Mouse (Mus musculus): ENCODE data around the gene Emc10.

Emc10 gene

DNA sequence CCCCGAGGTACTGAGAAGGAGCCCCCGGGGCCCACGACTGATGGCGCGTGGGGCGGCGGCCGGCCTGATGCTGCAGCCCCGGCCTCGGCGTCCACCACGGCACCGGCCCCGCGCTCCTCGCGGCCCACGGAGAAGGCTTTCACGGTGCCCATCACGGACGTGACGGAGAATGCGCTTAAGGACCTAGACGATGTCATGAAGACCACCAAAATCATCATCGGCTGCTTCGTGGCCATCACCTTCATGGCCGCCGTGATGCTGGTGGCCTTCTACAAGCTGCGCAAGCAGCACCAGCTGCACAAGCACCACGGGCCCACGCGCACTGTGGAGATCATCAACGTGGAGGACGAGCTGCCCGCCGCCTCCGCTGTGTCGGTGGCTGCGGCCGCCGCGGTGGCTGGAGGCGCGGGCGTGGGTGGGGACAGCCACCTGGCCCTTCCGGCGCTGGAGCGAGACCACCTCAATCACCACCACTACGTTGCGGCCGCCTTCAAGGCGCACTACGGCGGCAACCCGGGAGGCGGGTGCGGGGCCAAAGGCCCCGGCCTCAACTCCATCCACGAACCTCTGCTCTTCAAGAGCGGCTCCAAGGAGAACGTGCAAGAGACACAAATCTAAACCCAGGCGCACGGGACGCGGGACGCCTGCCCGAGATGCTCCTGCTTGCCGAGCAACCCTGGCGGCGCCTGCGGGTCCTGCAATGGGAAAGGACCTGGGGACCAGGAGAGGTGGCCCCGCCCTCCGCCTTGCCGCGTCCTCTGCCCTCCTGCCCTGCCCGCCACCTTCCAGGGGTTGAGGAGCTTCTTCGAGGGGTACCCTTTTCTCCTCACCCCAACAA is 33.9 kb downstream of the Emc10 start:
- DNase-seq: no peak

DNA sequence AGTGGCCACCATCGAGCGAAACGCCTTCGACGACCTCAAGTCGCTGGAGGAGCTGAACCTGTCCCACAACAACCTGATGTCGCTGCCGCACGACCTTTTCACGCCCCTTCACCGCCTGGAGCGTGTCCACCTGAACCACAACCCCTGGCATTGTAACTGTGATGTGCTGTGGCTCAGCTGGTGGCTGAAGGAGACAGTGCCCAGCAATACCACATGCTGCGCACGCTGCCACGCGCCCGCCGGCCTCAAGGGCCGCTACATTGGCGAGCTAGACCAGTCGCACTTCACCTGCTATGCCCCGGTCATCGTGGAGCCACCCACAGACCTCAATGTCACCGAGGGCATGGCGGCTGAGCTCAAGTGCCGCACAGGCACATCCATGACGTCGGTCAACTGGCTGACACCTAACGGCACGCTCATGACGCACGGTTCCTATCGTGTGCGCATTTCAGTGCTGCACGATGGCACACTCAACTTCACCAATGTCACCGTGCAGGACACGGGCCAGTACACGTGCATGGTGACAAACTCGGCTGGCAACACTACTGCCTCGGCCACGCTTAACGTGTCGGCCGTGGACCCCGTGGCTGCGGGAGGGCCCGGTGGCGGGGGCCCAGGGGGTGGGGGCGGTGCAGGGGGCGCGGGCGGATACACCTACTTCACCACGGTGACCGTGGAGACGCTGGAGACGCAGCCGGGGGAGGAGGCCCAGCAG is 34.7 kb downstream of the Emc10 start:
- DNase-seq: no peak

DNA sequence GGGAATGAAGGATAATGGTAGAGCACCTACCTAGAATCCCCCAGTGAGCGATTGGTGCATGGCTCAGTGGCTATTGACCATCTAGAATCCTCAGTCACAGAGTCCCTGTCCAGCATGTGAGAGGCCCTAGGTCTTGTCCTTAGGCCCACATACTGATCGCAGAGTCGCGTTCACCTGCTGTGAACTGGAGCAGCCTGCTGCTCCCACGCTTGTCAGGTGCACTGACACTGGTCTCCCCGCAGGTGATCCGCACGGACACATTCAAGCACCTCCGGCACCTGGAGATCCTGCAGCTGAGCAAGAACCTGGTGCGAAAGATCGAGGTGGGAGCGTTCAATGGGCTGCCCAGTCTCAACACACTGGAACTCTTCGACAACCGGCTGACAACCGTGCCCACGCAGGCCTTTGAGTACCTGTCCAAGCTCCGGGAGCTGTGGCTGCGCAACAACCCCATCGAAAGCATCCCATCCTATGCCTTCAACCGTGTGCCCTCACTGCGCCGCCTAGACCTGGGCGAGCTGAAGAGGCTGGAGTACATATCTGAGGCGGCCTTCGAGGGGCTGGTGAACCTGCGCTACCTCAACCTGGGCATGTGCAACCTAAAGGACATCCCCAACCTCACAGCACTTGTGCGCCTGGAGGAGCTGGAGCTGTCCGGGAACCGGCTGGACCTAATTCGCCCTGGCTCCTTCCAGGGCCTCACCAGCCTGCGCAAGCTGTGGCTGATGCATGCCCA is 35.4 kb downstream of the Emc10 start:
- DNase-seq: no peak

DNA sequence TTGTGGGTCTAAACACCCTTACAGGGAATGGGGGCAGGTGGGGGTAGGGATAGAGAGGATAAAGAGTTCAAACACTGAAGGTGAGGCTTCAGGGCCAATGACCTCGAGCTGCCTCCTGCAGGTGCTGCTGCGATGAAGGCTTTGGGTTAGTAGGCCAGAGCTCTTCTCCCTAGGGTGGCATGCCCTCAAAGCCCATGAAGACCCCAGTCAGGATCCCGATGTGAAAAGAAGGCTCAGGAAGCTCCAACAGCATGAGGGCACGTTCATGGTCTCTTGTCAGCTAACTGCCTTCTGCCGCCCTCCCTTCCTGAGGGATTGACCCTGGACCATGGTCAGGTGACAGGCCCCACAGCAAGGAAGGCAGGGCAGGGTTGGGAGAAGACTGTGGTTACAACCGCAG is 36.3 kb downstream of the Emc10 start:
- no peak for DNase-seq

DNA sequence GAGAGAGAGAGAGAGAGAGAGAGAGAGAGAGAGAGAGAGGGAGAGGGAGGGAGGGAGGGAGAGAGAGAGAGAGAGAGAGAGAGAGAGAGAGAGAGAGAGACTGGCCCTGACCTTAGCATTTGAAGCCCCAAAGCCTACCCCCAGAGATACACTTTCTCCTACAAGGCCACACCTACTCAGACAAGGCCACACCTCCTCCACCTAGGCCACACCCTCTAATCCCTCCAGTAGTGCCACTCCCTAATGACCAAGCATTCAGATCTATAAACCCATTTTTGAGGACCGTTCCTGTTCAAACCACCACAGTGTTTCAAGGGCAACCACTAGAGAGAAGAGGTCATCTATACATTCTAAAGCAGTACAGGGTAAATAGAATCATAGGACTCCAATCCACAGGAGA is 40.0 kb downstream of the Emc10 start:
- no peak for DNase-seq

DNA sequence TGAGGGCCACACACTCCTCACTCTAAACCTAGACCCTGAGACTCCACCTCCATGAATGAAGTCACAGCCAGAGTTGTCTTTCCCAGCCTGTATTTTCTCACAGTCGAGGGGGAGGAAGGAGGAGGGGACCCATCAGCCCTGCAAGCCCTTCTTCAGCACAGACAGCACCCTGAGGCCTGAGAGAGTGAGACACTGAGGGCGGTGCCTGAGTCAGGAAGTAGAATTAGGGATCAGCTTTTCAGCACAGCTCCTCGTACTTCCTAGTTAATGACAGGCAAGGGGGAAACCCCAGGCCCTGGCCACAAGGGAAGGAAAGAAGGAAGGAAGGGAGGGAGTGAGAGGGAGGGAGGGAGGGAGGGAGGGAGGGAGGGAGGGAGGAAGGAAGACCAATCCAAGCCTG is 43.1 kb downstream of the Emc10 start:
- no peak for DNase-seq

DNA sequence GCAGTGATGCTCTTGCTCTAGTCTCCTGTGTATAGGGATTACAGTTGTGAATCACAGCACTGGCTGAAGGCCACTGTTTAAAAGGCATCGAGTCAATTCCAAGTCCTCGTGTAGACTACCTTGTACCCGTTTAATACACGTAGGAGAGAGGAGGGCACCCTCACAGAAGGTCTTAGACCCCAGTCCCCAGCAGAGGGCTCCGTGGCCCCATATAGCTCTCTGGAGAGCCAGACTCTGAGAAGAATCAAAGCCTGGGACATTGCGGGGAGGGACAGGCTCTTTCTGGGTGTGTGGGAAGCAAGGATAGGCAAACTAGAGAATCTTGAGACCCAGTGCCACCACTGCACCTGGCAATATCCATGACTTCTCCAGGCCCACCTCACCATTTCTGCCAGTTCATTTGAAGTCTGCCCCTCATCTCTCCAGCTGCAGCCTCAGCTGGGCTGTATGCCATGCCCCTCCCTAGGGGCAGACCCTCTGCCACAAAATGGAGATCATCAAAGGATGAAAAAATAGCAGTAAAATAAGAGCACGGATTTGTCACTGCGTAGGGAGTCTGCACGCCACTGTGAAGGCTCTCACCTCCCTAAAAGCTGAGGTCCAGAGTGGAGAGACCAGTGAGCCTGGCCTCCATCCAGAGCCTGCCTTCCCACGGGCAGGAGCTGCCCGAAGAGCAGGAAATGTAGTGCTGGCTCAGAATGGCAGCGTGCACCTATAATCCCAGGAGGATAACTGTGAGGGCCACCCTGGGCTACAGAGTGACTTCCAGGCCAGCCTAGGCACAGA is 50.1 kb downstream of the Emc10 start:
- DNase-seq: no peak

DNA sequence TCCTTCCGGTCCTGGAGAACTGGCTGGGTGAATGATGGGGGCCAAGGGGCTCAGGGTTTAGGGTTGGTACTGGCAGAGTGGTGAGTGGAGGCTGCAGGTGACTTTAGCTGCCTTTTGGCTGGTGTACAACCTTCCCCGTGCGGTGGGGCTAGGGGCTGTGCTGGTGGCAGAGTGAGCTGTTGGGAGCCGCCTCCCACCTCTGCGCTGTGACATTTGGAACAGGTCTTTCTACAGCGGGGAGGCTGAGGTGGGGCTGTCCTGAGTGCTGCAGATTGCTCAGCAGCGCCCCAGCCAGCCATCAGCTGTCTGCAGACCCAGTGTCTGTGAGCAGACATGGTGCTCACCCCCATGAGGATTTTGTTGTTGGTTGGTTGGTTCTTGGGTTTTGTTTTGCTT is 50.8 kb downstream of the Emc10 start:
- DNase-seq: no peak

DNA sequence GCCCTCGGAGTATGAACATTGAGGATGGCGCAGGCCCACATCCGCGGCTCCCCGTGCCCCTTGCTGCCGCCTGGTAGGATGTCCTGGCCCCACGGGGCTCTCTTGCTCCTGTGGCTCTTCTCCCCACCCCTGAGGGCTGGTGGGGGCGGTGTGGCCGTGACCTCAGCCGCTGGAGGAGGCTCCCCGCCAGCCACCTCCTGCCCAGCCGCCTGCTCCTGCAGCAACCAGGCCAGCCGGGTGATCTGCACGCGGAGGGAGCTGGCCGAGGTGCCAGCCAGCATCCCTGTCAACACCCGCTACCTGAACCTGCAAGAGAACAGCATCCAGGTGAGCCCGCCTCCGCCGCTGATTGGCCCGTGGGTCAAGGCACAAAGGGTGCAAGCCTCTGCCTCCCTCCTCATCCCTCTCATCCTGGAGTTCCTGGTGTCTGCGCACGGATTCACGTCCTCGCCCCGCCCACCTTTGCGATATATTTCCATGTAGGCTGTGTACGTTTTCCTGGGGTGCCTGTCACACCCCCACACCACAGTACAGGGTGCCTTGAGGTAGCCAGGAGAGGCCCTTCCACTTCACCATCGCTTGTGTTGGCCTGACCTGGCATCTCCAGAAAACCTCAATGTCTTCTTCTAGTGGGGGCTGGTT is 51.3 kb downstream of the Emc10 start:
- no peak for DNase-seq

DNA sequence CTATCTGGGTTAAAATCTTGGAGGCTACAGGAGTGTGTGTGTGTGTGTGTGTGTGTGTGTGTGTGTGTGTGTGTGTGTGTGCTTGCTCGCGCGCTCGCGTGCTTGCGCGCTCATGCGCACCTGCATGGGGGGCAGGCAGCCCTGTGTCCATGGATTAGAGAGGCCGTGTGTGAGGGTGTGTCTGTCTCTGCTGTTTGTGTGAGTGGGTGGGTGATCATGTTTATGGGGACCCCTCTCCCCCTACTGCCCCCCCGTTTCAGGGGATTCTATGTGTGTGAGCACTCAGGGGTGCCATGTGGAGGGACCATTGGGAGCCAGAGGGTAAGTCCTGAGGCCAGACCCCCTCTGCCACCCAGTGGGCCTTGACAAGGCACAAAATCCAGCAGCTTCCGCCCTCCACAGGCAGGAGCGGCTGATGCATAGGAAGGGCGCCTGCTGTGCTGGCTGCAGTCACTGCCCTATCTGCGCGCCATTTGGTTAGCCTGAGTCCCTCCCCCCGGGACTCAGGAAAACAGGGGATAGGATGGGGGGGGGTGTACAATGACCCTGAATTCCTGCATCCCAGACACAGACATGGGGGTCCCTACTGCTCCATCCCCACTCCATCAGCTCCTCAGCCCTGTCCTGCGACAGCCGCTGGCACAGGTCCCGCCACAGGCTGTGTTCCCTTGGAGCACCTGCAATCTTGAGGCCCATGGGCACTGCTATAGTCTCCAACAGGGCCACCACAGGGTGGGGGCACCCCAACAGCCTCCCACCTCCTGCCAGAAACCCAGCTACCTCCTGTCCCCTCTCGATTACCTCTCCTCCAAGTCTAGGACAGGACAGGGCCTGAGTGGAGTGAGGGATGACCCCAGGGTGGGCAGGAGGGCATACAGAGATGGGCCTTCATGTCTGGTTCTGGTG is 52.8 kb downstream of the Emc10 start:
- DNase-seq: no peak

DNA sequence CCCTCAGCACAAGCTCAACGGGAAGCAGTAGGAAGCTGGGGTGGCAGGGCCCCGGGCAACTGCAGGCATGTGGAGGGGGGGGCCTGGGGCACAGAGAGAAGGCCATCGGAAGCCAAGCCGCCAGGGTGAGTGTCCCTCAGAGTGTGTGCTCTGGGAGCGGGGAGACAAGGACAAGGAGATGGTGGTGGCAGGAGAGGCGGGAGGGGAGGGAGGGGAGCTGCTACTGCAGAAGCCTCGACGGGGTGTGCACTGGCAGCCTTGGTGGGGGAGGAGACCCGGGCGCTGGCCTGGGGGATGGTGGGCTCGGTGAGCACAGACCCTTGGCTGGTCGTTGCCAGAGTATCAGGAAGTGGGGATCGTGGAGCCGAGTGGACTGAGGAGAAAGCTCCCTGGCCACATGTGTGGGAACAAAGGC is 53.9 kb downstream of the Emc10 start:
- DNase-seq: no peak

DNA sequence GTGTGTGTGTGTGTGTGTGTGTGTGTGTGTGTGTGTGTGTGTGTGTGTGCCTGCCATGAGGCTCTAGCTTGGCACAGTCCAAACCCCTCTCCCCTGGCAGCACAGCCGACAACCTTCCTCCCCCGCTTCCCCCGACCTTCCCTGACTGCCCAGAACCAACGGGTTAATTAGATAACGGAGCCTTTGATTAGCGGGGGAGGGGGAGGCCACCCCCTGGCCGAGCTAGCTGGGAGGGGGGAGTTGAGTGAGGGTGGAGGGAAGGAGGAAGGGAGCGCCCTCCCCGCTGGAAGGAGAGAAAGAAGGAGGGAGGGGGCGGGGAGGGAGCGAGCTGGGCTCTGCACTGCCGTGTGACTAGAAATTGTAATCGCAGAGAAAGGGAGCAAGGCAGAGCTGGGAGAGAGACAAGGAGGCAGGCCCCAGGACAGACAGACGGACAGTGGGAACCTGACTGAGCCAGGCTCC is 54.6 kb downstream of the Emc10 start:
- DNase-seq: no peak

DNA sequence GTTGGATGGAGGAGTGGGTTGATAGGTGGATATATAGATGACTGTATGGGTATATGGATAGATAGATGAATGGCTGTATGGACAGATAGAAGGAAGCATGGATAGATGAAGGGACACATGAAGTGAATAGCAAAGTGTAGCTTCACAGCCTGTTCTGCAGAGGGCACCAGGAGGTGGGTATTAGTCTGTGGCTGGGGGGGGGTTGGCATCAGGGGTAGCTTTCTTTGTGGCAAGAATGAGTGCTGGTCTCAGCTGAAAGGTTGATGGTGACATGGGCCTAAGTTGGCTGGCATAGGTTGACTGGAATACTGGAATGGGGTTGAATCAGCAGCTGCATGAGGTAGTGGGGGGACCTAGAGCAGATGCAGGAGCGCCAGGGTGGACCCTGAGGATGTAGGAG is 55.1 kb downstream of the Emc10 start:
- DNase-seq: no peak

DNA sequence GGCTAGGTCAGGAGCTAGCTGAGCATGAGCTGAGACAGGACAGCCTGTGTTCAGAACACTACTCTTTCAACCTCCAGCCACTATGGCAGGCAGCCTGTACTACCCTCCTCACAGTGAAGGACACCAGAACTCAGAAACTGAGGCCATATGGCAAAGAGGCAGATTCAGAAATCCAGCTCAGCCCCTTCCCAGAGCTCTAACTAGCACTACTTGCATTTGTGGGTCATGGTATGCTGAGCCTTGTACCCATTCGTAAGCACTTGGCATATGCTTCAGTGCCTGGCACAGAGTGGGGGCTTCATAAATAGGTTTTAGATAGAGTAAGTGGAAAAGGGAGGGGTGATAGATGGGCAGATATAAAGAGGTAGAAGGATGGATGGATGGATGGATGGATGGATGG is 55.9 kb downstream of the Emc10 start:
- no peak for DNase-seq

All from lung, adult 18-20 months (tissue).